In genomic region chr9:92253585-92254321, GRCm38 (mm10) we compare ENCODE assay signal across 24 mouse cellular contexts. TPM values are rescaled to one million over a fixed set of nuclear protein-coding genes. Genes with fewer than 3 reads are reported as not detected.
"Had no signal": no experiment of that assay in that cellular context is flagged by ENCODE, and none has a peak within 500 bp of the region (broad histone marks: within the 10 kb centered on the region; RNA-seq: fewer than 3 reads in every experiment).

No protein-coding gene starts in this region.

- H3K4me1 ChIP-seq: neural tube, embryonic 12.5 days had no signal

- H3K9ac ChIP-seq: kidney, embryonic 15.5 days; limb, embryonic 12.5 days; lung, embryonic 15.5 days; midbrain, embryonic 13.5 days; neural tube, embryonic 12.5 days had no signal

- H3K27me3 ChIP-seq: kidney, embryonic 15.5 days; limb, embryonic 12.5 days; lung, embryonic 15.5 days; midbrain, embryonic 13.5 days; neural tube, embryonic 12.5 days had no signal

- H3K9me3 ChIP-seq: kidney, embryonic 15.5 days; limb, embryonic 12.5 days; lung, embryonic 15.5 days; midbrain, embryonic 13.5 days; neural tube, embryonic 12.5 days had no signal

- ATAC-seq: intestine, embryonic 16.5 days; midbrain, embryonic 13.5 days had no signal

- DNase-seq: kidney, adult 2 months; kidney, postnatal 14 days; lung, postnatal 14 days; retina, postnatal 1 day; right cerebral cortex, postnatal 4 days; spleen, adult 18-20 months; thymus, adult 18-20 months; thymus, postnatal 14 days had no signal

- H3K27ac ChIP-seq: kidney, embryonic 15.5 days; left cerebral cortex, adult 2 months; limb, embryonic 12.5 days; lung, embryonic 15.5 days; macrophage; midbrain, embryonic 13.5 days; neural tube, embryonic 12.5 days had no signal

- H3K4me3 ChIP-seq: kidney, embryonic 15.5 days; left cerebral cortex, adult 2 months; limb, embryonic 12.5 days; lung, embryonic 15.5 days; midbrain, embryonic 13.5 days; myocyte; neural tube, embryonic 12.5 days had no signal

- H3K4me2 ChIP-seq: kidney, embryonic 15.5 days; limb, embryonic 12.5 days; lung, embryonic 15.5 days; midbrain, embryonic 13.5 days; neural tube, embryonic 12.5 days had no signal

- H3K36me3 ChIP-seq: kidney, embryonic 15.5 days; limb, embryonic 12.5 days; lung, embryonic 15.5 days; midbrain, embryonic 13.5 days; neural tube, embryonic 12.5 days had no signal

RNA-seq across cellular contexts. Expression of gene Plscr2, which starts 21.6 kb away (rescaled TPM):
- polyA plus RNA-seq: macrophage had no signal

RNA-seq across cellular contexts. Expression of gene 1700057G04Rik, which starts 55.4 kb away (rescaled TPM):
- total RNA-seq: layer of hippocampus, adult 8-10 months; layer of hippocampus, postnatal 14 days; left cerebral cortex, adult 2 months; left cerebral cortex, postnatal 14 days; liver, adult 2 months; neutrophil, adult 5-6 weeks had no signal
- polyA plus RNA-seq: intestine, embryonic 16.5 days; kidney, adult 2 months; kidney, embryonic 15.5 days; large intestine, adult 2 months; limb, embryonic 12.5 days; liver, adult 2 months; lung, embryonic 15.5 days; macrophage; midbrain, embryonic 13.5 days; neural tube, embryonic 12.5 days; stomach, embryonic 14.5 days had no signal
